Mouse (Mus musculus): Measurements from ENCODE around the gene Tcp11. TPM values are rescaled to one million over a fixed set of nuclear protein-coding genes. Genes with fewer than 3 reads are reported as not detected.

The Tcp11 gene
- polyA plus RNA-seq, 1 experiment = 0.29 TPM

- Histone ChIP-seq H3K4me3 (ENCODE audit: low read depth, low read length) (no peak overlapping the region), H3K27ac (ENCODE audit: insufficient read depth, low read depth, low read length) (no peak overlapping the region), H3K4me1 (ENCODE audit: control insufficient read depth, insufficient read depth, insufficient read length, low read length) (no peaks in the 10 kb centered on the region), H3K36me3 (ENCODE audit: control insufficient read depth, insufficient read depth, low read length) (peaks cover 20% of the 10 kb centered on the region), H3K27me3 (ENCODE audit: control insufficient read depth, insufficient read depth, low read length) (no peaks in the 10 kb centered on the region)
- no peak for TF ChIP-seq POLR2A (IDR thresholded peaks at IDR 0.05; ENCODE audit: low read depth, low read length)
- TF ChIP-seq CTCF (IDR thresholded peaks at IDR 0.05; ENCODE audit: extremely low read depth, insufficient read length, insufficient replicate concordance, low read depth, low read length) = no peak
- WGBS = 80% methylated on average over 6 of the region's 6 CpGs
Observed at GRCm38 (mm10) chr17:28063163-28063562, 17.3 kb downstream of the Tcp11 start.

GRCm38 (mm10) chr17:28062710-28063109 is 17.7 kb downstream of the Tcp11 start:
- no peaks in the 10 kb centered on the region for H3K27me3 ChIP-seq (ENCODE audit: control insufficient read depth, insufficient read depth, low read length)
- H3K27ac ChIP-seq (ENCODE audit: insufficient read depth, low read depth, low read length) = no peak overlapping the region
- peaks cover 22% of the 10 kb centered on the region for H3K36me3 ChIP-seq (ENCODE audit: control insufficient read depth, insufficient read depth, low read length)
- no peak overlapping the region for H3K4me3 ChIP-seq (ENCODE audit: low read depth, low read length)
- 81% methylated on average over 7 of the region's 7 CpGs for WGBS
- TF ChIP-seq CTCF (IDR thresholded peaks at IDR 0.05; ENCODE audit: extremely low read depth, insufficient read length, insufficient replicate concordance, low read depth, low read length) = no peak
- no peak for TF ChIP-seq POLR2A (IDR thresholded peaks at IDR 0.05; ENCODE audit: low read depth, low read length)
- no peaks in the 10 kb centered on the region for H3K4me1 ChIP-seq (ENCODE audit: control insufficient read depth, insufficient read depth, insufficient read length, low read length)

- Histone ChIP-seq H3K4me3 (ENCODE audit: low read depth, low read length) (no peak overlapping the region), H3K4me1 (ENCODE audit: control insufficient read depth, insufficient read depth, insufficient read length, low read length) (no peaks in the 10 kb centered on the region), H3K27ac (ENCODE audit: insufficient read depth, low read depth, low read length) (no peak overlapping the region), H3K27me3 (ENCODE audit: control insufficient read depth, insufficient read depth, low read length) (no peaks in the 10 kb centered on the region), H3K36me3 (ENCODE audit: control insufficient read depth, insufficient read depth, low read length) (peaks cover 29% of the 10 kb centered on the region)
- TF ChIP-seq POLR2A (IDR thresholded peaks at IDR 0.05; ENCODE audit: low read depth, low read length) = no peak
- TF ChIP-seq CTCF (IDR thresholded peaks at IDR 0.05; ENCODE audit: extremely low read depth, insufficient read length, insufficient replicate concordance, low read depth, low read length) = peak; percentile 20; the same call in 1 of the 2 replicates
- WGBS = 71% methylated on average over 7 of the region's 7 CpGs
Observed at GRCm38 (mm10) chr17:28061472-28061871, 19.0 kb downstream of the Tcp11 start.

- H3K4me3 ChIP-seq (ENCODE audit: low read depth, low read length) = no peak overlapping the region
- no peak overlapping the region for H3K27ac ChIP-seq (ENCODE audit: insufficient read depth, low read depth, low read length)
- H3K27me3 ChIP-seq (ENCODE audit: control insufficient read depth, insufficient read depth, low read length) = no peaks in the 10 kb centered on the region
- H3K4me1 ChIP-seq (ENCODE audit: control insufficient read depth, insufficient read depth, insufficient read length, low read length) = no peaks in the 10 kb centered on the region
- TF ChIP-seq CTCF (IDR thresholded peaks at IDR 0.05; ENCODE audit: extremely low read depth, insufficient read length, insufficient replicate concordance, low read depth, low read length) (no peak), POLR2A (IDR thresholded peaks at IDR 0.05; ENCODE audit: low read depth, low read length) (no peak)
- WGBS = 93% methylated on average over 11 of the region's 11 CpGs
- peaks cover 34% of the 10 kb centered on the region for H3K36me3 ChIP-seq (ENCODE audit: control insufficient read depth, insufficient read depth, low read length)
Observed at GRCm38 (mm10) chr17:28060681-28061080, 19.8 kb downstream of the Tcp11 start.

- no peak overlapping the region for H3K27ac ChIP-seq (ENCODE audit: insufficient read depth, low read depth, low read length)
- no peaks in the 10 kb centered on the region for H3K27me3 ChIP-seq (ENCODE audit: control insufficient read depth, insufficient read depth, low read length)
- peaks cover 44% of the 10 kb centered on the region for H3K36me3 ChIP-seq (ENCODE audit: control insufficient read depth, insufficient read depth, low read length)
- TF ChIP-seq CTCF (IDR thresholded peaks at IDR 0.05; ENCODE audit: extremely low read depth, insufficient read length, insufficient replicate concordance, low read depth, low read length) = no peak
- TF ChIP-seq POLR2A (IDR thresholded peaks at IDR 0.05; ENCODE audit: low read depth, low read length) = no peak
- 88% methylated on average over 13 of the region's 13 CpGs for WGBS
- no peak overlapping the region for H3K4me3 ChIP-seq (ENCODE audit: low read depth, low read length)
- no peaks in the 10 kb centered on the region for H3K4me1 ChIP-seq (ENCODE audit: control insufficient read depth, insufficient read depth, insufficient read length, low read length)
Observed at GRCm38 (mm10) chr17:28058346-28058745, 22.1 kb downstream of the Tcp11 start.

GRCm38 (mm10) chr17:28052293-28052863 is 28.1 kb downstream of the Tcp11 start:
- Histone ChIP-seq H3K27me3 (ENCODE audit: control insufficient read depth, insufficient read depth, low read length) (no peaks in the 10 kb centered on the region), H3K27ac (ENCODE audit: insufficient read depth, low read depth, low read length) (no peak overlapping the region), H3K36me3 (ENCODE audit: control insufficient read depth, insufficient read depth, low read length) (peaks cover 48% of the 10 kb centered on the region), H3K4me1 (ENCODE audit: control insufficient read depth, insufficient read depth, insufficient read length, low read length) (no peaks in the 10 kb centered on the region), H3K4me3 (ENCODE audit: low read depth, low read length) (no peak overlapping the region)
- TF ChIP-seq CTCF (IDR thresholded peaks at IDR 0.05; ENCODE audit: extremely low read depth, insufficient read length, insufficient replicate concordance, low read depth, low read length) (no peak), POLR2A (IDR thresholded peaks at IDR 0.05; ENCODE audit: low read depth, low read length) (no peak)
- 87% methylated on average over 21 of the region's 21 CpGs for WGBS

- TF ChIP-seq CTCF (IDR thresholded peaks at IDR 0.05; ENCODE audit: extremely low read depth, insufficient read length, insufficient replicate concordance, low read depth, low read length) (no peak), POLR2A (IDR thresholded peaks at IDR 0.05; ENCODE audit: low read depth, low read length) (no peak)
- Histone ChIP-seq H3K36me3 (ENCODE audit: control insufficient read depth, insufficient read depth, low read length) (peaks cover 41% of the 10 kb centered on the region), H3K4me3 (ENCODE audit: low read depth, low read length) (no peak overlapping the region), H3K27ac (ENCODE audit: insufficient read depth, low read depth, low read length) (no peak overlapping the region), H3K27me3 (ENCODE audit: control insufficient read depth, insufficient read depth, low read length) (no peaks in the 10 kb centered on the region), H3K4me1 (ENCODE audit: control insufficient read depth, insufficient read depth, insufficient read length, low read length) (no peaks in the 10 kb centered on the region)
- 93% methylated on average over 8 of the region's 8 CpGs for WGBS
Observed at GRCm38 (mm10) chr17:28050210-28050609, 30.2 kb downstream of the Tcp11 start.

Data from small intestine, adult 2 months (tissue).